Mouse (Mus musculus) forebrain, embryonic 13.5 days (tissue): ENCODE data around the gene Rps15. TPM values are rescaled to one million over a fixed set of nuclear protein-coding genes. Genes with fewer than 3 reads are reported as not detected.

Experiments
- ATAC-seq: fragments of 200-750 bp; cut with Nextera tagmentation; 2 replicates; pipeline ENCODE4 v1.8.0; 2017
- H3K27ac ChIP-seq: fragments of 300-500 bp; sonication (generic); 2 replicates; pipeline ENCODE4 v1.5.1; 2015; ENCODE audit warnings: inconsistent platforms, mild to moderate bottlenecking, moderate library complexity
- H3K27me3 ChIP-seq: fragments of 300-500 bp; sonication (generic); 2 replicates; pipeline ENCODE4 v1.6.1; 2015; ENCODE audit warnings: mild to moderate bottlenecking, inconsistent platforms
- H3K36me3 ChIP-seq: fragments of 300-500 bp; sonication (generic); 2 replicates; pipeline ENCODE4 v1.6.1; 2015; ENCODE audit warnings: mild to moderate bottlenecking, inconsistent platforms; ENCODE audit not compliant: poor library complexity, severe bottlenecking
- H3K4me1 ChIP-seq: fragments of 300-500 bp; sonication (generic); 2 replicates; pipeline ENCODE4 v1.6.1; 2015; ENCODE audit warnings: inconsistent platforms
- H3K4me2 ChIP-seq: fragments of 300-500 bp; sonication (generic); 2 replicates; pipeline ENCODE4 v1.6.1; 2015; ENCODE audit warnings: inconsistent platforms, mild to moderate bottlenecking, moderate library complexity
- H3K4me3 ChIP-seq: fragments of 300-500 bp; sonication (generic); 2 replicates; pipeline ENCODE4 v1.5.1; 2015; ENCODE audit warnings: mild to moderate bottlenecking, inconsistent platforms
- H3K9ac ChIP-seq: fragments of 300-500 bp; sonication (generic); 2 replicates; pipeline ENCODE4 v1.6.1; 2015; ENCODE audit warnings: mild to moderate bottlenecking, inconsistent platforms
- H3K9me3 ChIP-seq: fragments of 300-500 bp; sonication (generic); replicated peaks from 2 replicates; pipeline ENCODE4 v1.6.1; 2016; ENCODE audit warnings: inconsistent platforms
- WGBS: fragments of 180-500 bp; shearing (Covaris S2); methylation state at CpG from one replicate; pipeline ENCODE4 v1.1.7; 2015; 5-methylcytosine and 5-hydroxymethylcytosine counted together
- polyA plus RNA-seq: library from polyadenylated mRNA; unstranded; fragments of >200 nt; fragmentation: Nextera tagmentation; extraction: Ambion mirVana; gene quantifications from 2 replicates; pipeline ENCODE4 v1.2.1, GENCODE M21; 2015

Rps15 gene
- polyA plus RNA-seq, 1 experiment from 2014 or later: 828 TPM

- no peak overlapping the region for H3K9ac ChIP-seq
- H3K4me1 ChIP-seq: peaks cover 22% of the 10 kb centered on the region
- ATAC-seq: no peak
- no peak overlapping the region for H3K27ac ChIP-seq
- 90% methylated on average over 6 of the region's 6 CpGs for WGBS
- H3K4me2 ChIP-seq: no peak overlapping the region
- H3K27me3 ChIP-seq: no peaks in the 10 kb centered on the region
- H3K4me3 ChIP-seq: no peak overlapping the region
- peaks cover 56% of the 10 kb centered on the region for H3K36me3 ChIP-seq
- H3K9me3 ChIP-seq: no peaks in the 10 kb centered on the region
These were observed 38.7 kb upstream of the Rps15 start for GRCm38 (mm10) chr10:80253551-80253950.

GRCm38 (mm10) chr10:80254331-80255297 is 37.6 kb upstream of the Rps15 start:
- no peaks in the 10 kb centered on the region for H3K9me3 ChIP-seq
- H3K4me3 ChIP-seq: no peak overlapping the region
- H3K27ac ChIP-seq: no peak overlapping the region
- H3K27me3 ChIP-seq: no peaks in the 10 kb centered on the region
- peaks cover 31% of the 10 kb centered on the region for H3K4me1 ChIP-seq
- 95% methylated on average over 26 of the region's 26 CpGs for WGBS
- H3K4me2 ChIP-seq: no peak overlapping the region
- peaks cover 65% of the 10 kb centered on the region for H3K36me3 ChIP-seq
- no peak for ATAC-seq
- H3K9ac ChIP-seq: no peak overlapping the region

GRCm38 (mm10) chr10:80255881-80256535 is 36.2 kb upstream of the Rps15 start:
- Histone ChIP-seq H3K27me3 (no peaks in the 10 kb centered on the region), H3K4me1 (peaks cover 31% of the 10 kb centered on the region), H3K9me3 (no peaks in the 10 kb centered on the region), H3K27ac (no peak overlapping the region), H3K4me3 (no peak overlapping the region), H3K36me3 (peaks cover 65% of the 10 kb centered on the region), H3K9ac (peak overlapping the region; percentile 43; the same call in 1 of the 2 replicates), H3K4me2 (no peak overlapping the region)
- ATAC-seq: no peak
- 79% methylated on average over 5 of the region's 5 CpGs for WGBS

- peaks cover 59% of the 10 kb centered on the region for H3K36me3 ChIP-seq
- no peak overlapping the region for H3K9ac ChIP-seq
- no peaks in the 10 kb centered on the region for H3K9me3 ChIP-seq
- peaks cover 35% of the 10 kb centered on the region for H3K4me1 ChIP-seq
- H3K27me3 ChIP-seq: no peaks in the 10 kb centered on the region
- WGBS: 87% methylated on average over 2 of the region's 2 CpGs
- no peak overlapping the region for H3K4me2 ChIP-seq
- no peak for ATAC-seq
- H3K27ac ChIP-seq: no peak overlapping the region
- no peak overlapping the region for H3K4me3 ChIP-seq
These were observed 34.3 kb upstream of the Rps15 start for GRCm38 (mm10) chr10:80257936-80258335.

GRCm38 (mm10) chr10:80258752-80259462 is 33.3 kb upstream of the Rps15 start:
- Histone ChIP-seq H3K4me3 (no peak overlapping the region), H3K9me3 (no peaks in the 10 kb centered on the region), H3K4me1 (peaks cover 35% of the 10 kb centered on the region), H3K27me3 (no peaks in the 10 kb centered on the region), H3K9ac (no peak overlapping the region), H3K36me3 (peaks cover 54% of the 10 kb centered on the region), H3K4me2 (peak overlapping the region; percentile 81), H3K27ac (no peak overlapping the region)
- 94% methylated on average over 14 of the region's 14 CpGs for WGBS
- no peak for ATAC-seq

- Histone ChIP-seq H3K4me1 (peaks cover 35% of the 10 kb centered on the region), H3K9me3 (no peaks in the 10 kb centered on the region), H3K9ac (peak overlapping the region; percentile 73), H3K4me3 (no peak overlapping the region), H3K27me3 (no peaks in the 10 kb centered on the region), H3K36me3 (peaks cover 48% of the 10 kb centered on the region), H3K27ac (0 out of 2 replicates have a peak overlapping the region, but pooled peaks have one; percentile 83), H3K4me2 (peak overlapping the region; percentile 81)
- 78% methylated on average over 6 of the region's 6 CpGs for WGBS
- no peak for ATAC-seq
These were observed 32.8 kb upstream of the Rps15 start for GRCm38 (mm10) chr10:80259463-80259805.

- WGBS: 8% methylated on average over 19 of the region's 19 CpGs
- ATAC-seq: no peak
- H3K27me3 ChIP-seq: no peaks in the 10 kb centered on the region
These were observed 32.2 kb upstream of the Rps15 start for GRCm38 (mm10) chr10:80259861-80260641.

GRCm38 (mm10) chr10:80260642-80261584 is 31.3 kb upstream of the Rps15 start, which contains the start of the genes Gamt and Dazap1:
Gene Gamt, minus strand, starts transcription at chr10:80261012.
Gene Dazap1, plus strand, starts transcription at chr10:80261486.
- Histone ChIP-seq H3K4me1 (peaks cover 39% of the 10 kb centered on the region), H3K36me3 (peaks cover 33% of the 10 kb centered on the region), H3K27ac (peak within 1 kb of the TSS; percentile 83), H3K27me3 (no peaks in the 10 kb centered on the region), H3K4me3 (peak within 1 kb of the TSS; percentile 46), H3K4me2 (peak within 1 kb of the TSS; percentile 81), H3K9ac (peak within 1 kb of the TSS; percentile 73), H3K9me3 (no peaks in the 10 kb centered on the region)
- WGBS: under 1% methylated on average over 49 of the region's 49 CpGs
- peak; percentile 82 for ATAC-seq

More at GRCm38 (mm10) chr10:80259861-80260641, 32.2 kb upstream of the Rps15 start:
- no peaks in the 10 kb centered on the region for H3K9me3 ChIP-seq
- H3K4me1 ChIP-seq: peaks cover 35% of the 10 kb centered on the region
- H3K9ac ChIP-seq: peak overlapping the region; percentile 73
- H3K36me3 ChIP-seq: peaks cover 42% of the 10 kb centered on the region
- peak overlapping the region; percentile 83 for H3K27ac ChIP-seq
- peak overlapping the region; percentile 46 for H3K4me3 ChIP-seq
- peak overlapping the region; percentile 81 for H3K4me2 ChIP-seq

GRCm38 (mm10) chr10:80261585-80261968 is 30.7 kb upstream of the Rps15 start:
- Histone ChIP-seq H3K27me3 (no peaks in the 10 kb centered on the region), H3K36me3 (peaks cover 27% of the 10 kb centered on the region), H3K4me1 (peaks cover 43% of the 10 kb centered on the region), H3K4me2 (peak overlapping the region; percentile 81), H3K4me3 (peak overlapping the region; percentile 46), H3K9me3 (no peaks in the 10 kb centered on the region), H3K9ac (peak overlapping the region; percentile 55), H3K27ac (peak overlapping the region; percentile 83)
- peak; percentile 34 for ATAC-seq
- WGBS: under 1% methylated on average over 14 of the region's 14 CpGs

- H3K9ac ChIP-seq: no peak overlapping the region
- 72% methylated on average over 12 of the region's 12 CpGs for WGBS
These were observed 30.1 kb upstream of the Rps15 start for GRCm38 (mm10) chr10:80262169-80262568.

More at GRCm38 (mm10) chr10:80262169-80262568, 30.1 kb upstream of the Rps15 start:
- peak overlapping the region; percentile 83; the same call in 1 of the 2 replicates for H3K27ac ChIP-seq
- no peak overlapping the region for H3K4me3 ChIP-seq
- H3K36me3 ChIP-seq: peaks cover 21% of the 10 kb centered on the region
- ATAC-seq: no peak
- peaks cover 49% of the 10 kb centered on the region for H3K4me1 ChIP-seq
- H3K4me2 ChIP-seq: peak overlapping the region; percentile 81
- H3K27me3 ChIP-seq: no peaks in the 10 kb centered on the region
- H3K9me3 ChIP-seq: no peaks in the 10 kb centered on the region
